Mouse (Mus musculus) left cerebral cortex, adult 18-20 months (tissue): ENCODE data around the gene Pear1. TPM values are rescaled to one million over a fixed set of nuclear protein-coding genes. Genes with fewer than 3 reads are reported as not detected.
A peak's percentile ranks its signal among the peaks of the same experiment; 100 is the strongest.
"Not testable (repeated sequence)": the region's sequence is repeated elsewhere in the genome, so short reads cannot be mapped to it uniquely, and the experiment has no call there.

Source experiments
- DNase-seq, 2 experiments: peaks; one replicate each; pipeline ENCODE4 v3.0.0; 2021 to 2022; ENCODE audit warnings: low spot score in 2 of 2, mixed read lengths in 1 of 2
- long read RNA-seq, 2 experiments: library from polyadenylated mRNA; stranded (forward); transcript quantifications; one replicate each; pipeline ENCODE4 v2.0.0; 2021
- total RNA-seq, 2 experiments: library from RNA; stranded (reverse); gene quantifications; 2 replicates each; pipeline ENCODE4 v1.2.3; 2021

Pear1 gene
- total RNA-seq, result 1 to 10 TPM; 7.0 to 7.5 TPM
- long read RNA-seq, experiment 1, partial matches to known transcripts, result 1 of 2 reads
- long read RNA-seq, experiment 1, other reads (novel, unspliced or antisense), result 1 of 2 reads
- long read RNA-seq, experiment 2, partial matches to known transcripts, result 2 of 8 reads
- long read RNA-seq, experiment 2, other reads (novel, unspliced or antisense), result 5 of 8 reads

- DNase-seq, result not testable (repeated sequence)
These were observed at the start of gene Pear1 for GRCm38 (mm10) chr3:87824206-87824605. Gene Pear1 (minus strand): TSS chr3:87824306.

- DNase-seq, result not testable (repeated sequence)
These were observed 40.0 kb upstream of the Pear1 start for GRCm38 (mm10) chr3:87864111-87864510.

GRCm38 (mm10) chr3:87859813-87860212 is 35.7 kb upstream of the Pear1 start:
- peak; percentile 64 to 69 for DNase-seq

- DNase-seq, result no peak
These were observed 33.6 kb upstream of the Pear1 start for GRCm38 (mm10) chr3:87857666-87858065.

GRCm38 (mm10) chr3:87855936-87856335 is 31.8 kb upstream of the Pear1 start:
- DNase-seq, result no peak

- no peak for DNase-seq
These were observed 30.9 kb upstream of the Pear1 start for GRCm38 (mm10) chr3:87854795-87855568.

- no peak for DNase-seq
These were observed 25.0 kb upstream of the Pear1 start for GRCm38 (mm10) chr3:87849117-87849516.

GRCm38 (mm10) chr3:87847680-87848079 is 23.6 kb upstream of the Pear1 start:
- DNase-seq, result no peak

- no peak for DNase-seq
These were observed 22.6 kb upstream of the Pear1 start, which contains the start of gene Sh2d2a for GRCm38 (mm10) chr3:87846650-87847110. Gene Sh2d2a (plus strand): TSS chr3:87846755.

GRCm38 (mm10) chr3:87846186-87846585 is 22.1 kb upstream of the Pear1 start:
- DNase-seq, result no peak

- no peak for DNase-seq
These were observed 20.9 kb upstream of the Pear1 start for GRCm38 (mm10) chr3:87844981-87845380.

- DNase-seq, result no peak
These were observed 16.8 kb upstream of the Pear1 start for GRCm38 (mm10) chr3:87840858-87841257.

- peak; percentile 75 to 91 for DNase-seq
These were observed 14.5 kb upstream of the Pear1 start for GRCm38 (mm10) chr3:87838622-87839021.

- DNase-seq, result no peak
These were observed 9.4 kb upstream of the Pear1 start for GRCm38 (mm10) chr3:87833482-87833881.

GRCm38 (mm10) chr3:87832109-87832859 is 8.2 kb upstream of the Pear1 start:
- no peak for DNase-seq

GRCm38 (mm10) chr3:87829025-87829424 is 4.9 kb upstream of the Pear1 start:
- no peak for DNase-seq

- DNase-seq, result no peak
These were observed 4.3 kb upstream of the Pear1 start for GRCm38 (mm10) chr3:87828435-87828834.

- no peak for DNase-seq
These were observed 5.9 kb downstream of the Pear1 start for GRCm38 (mm10) chr3:87818226-87818625.

- DNase-seq, result peak; percentile 68 to 81
These were observed 7.4 kb downstream of the Pear1 start for GRCm38 (mm10) chr3:87816646-87817093.

GRCm38 (mm10) chr3:87816166-87816565 is 7.9 kb downstream of the Pear1 start:
- DNase-seq, result no peak

- DNase-seq, result no peak
These were observed 11.2 kb downstream of the Pear1 start for GRCm38 (mm10) chr3:87812873-87813272.

- no peak for DNase-seq
These were observed 11.7 kb downstream of the Pear1 start for GRCm38 (mm10) chr3:87812413-87812812.
